Mouse (Mus musculus) MEL (cell line): ENCODE measurements around the gene 2510002D24Rik.

Source experiments
- CTCF ChIP-seq, 3 experiments: IDR thresholded peaks in 2 of 3; conservative IDR thresholded peaks in 1 of 3; 2 replicates each; pipeline ENCODE4 v1.5.1; 2011 to 2012; ENCODE audit warnings: low read length in 3 of 3, low read depth in 2 of 3, mild to moderate bottlenecking in 2 of 3, improper control_type of control experiment in 1 of 3, inconsistent platforms in 1 of 3, mixed read lengths in 1 of 3, moderate library complexity in 1 of 3; ENCODE audit not compliant: control insufficient read depth in 1 of 3, insufficient read depth in 1 of 3, poor library complexity in 1 of 3, severe bottlenecking in 1 of 3
- GABPA ChIP-seq: IDR thresholded peaks from 2 replicates; pipeline ENCODE4 v1.6.1; 2012; ENCODE audit warnings: low read depth, mild to moderate bottlenecking, inconsistent platforms, low read length, improper control_type of control experiment, moderate library complexity
- MEF2A ChIP-seq: IDR thresholded peaks from 2 replicates; pipeline ENCODE4 v1.6.1; 2014; ENCODE audit warnings: low read depth, mild to moderate bottlenecking, inconsistent platforms, low read length, improper control_type of control experiment; ENCODE audit not compliant: poor library complexity, insufficient replicate concordance, severe bottlenecking; ENCODE audit errors: extremely low read depth
- MYC ChIP-seq: IDR thresholded peaks from 2 replicates; pipeline ENCODE4 v1.6.1; 2011; ENCODE audit warnings: low read depth, mild to moderate bottlenecking, low read length, improper control_type of control experiment, moderate library complexity
- NRF1 ChIP-seq: IDR thresholded peaks from 2 replicates; pipeline ENCODE4 v1.6.1; 2014; ENCODE audit warnings: low read depth, mild to moderate bottlenecking, inconsistent platforms, low read length, improper control_type of control experiment, moderate library complexity; ENCODE audit not compliant: poor library complexity, insufficient read depth, severe bottlenecking
- POLR2A ChIP-seq, 2 experiments: IDR thresholded peaks; 2 replicates each; pipeline ENCODE4 v1.6.1; 2011 to 2012; ENCODE audit warnings: low read length in 2 of 2, mild to moderate bottlenecking in 2 of 2, control low read depth in 1 of 2, improper control_type of control experiment in 1 of 2, low read depth in 1 of 2, moderate library complexity in 1 of 2; ENCODE audit not compliant: control insufficient read depth in 1 of 2, insufficient read depth in 1 of 2, poor library complexity in 1 of 2
- ZKSCAN1 ChIP-seq: IDR thresholded peaks from 2 replicates; pipeline ENCODE4 v1.6.1; 2012; ENCODE audit warnings: low read depth, mild to moderate bottlenecking, inconsistent platforms, low read length, improper control_type of control experiment, moderate library complexity

DNA sequence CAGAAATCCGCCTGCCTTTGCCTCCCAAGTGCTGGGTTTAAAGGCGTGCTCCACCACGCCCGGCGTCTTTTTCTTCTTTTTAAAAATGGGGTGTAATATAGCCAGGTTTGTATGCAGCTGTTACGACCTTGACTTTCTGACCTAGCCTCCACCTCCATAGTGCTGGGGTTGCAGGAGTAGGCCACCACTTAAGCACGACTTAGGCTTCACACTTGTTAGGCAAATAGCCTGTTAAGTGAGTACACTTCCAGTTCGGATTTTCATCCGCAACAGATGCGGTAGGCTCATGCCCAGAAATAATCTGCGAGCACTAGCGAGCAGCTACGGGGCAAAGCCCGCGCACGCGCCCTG lies 39.7 kb downstream of the 2510002D24Rik start:
- no peak for TF ChIP-seq POLR2A (IDR thresholded peaks at IDR 0.05; ENCODE audit: control insufficient read depth in 1 of 2, insufficient read depth in 1 of 2, low read depth in 1 of 2, low read length in 2 of 2, poor library complexity in 1 of 2)
- no peak for TF ChIP-seq ZKSCAN1
- TF ChIP-seq GABPA, result no peak
- no peak for TF ChIP-seq CTCF (IDR thresholded peaks at IDR 0.05 in 2 of 3, conservative IDR thresholded peaks at IDR 0.05 in 1 of 3; ENCODE audit: control insufficient read depth in 1 of 3, insufficient read depth in 1 of 3, low read depth in 2 of 3, low read length in 3 of 3, poor library complexity in 1 of 3, severe bottlenecking in 1 of 3)
- no peak for TF ChIP-seq MEF2A
- no peak; the same call in 1 of the 2 replicates for TF ChIP-seq NRF1
- TF ChIP-seq MYC, result no peak
